Mouse (Mus musculus) B cell, adult 2 months (primary cell): ENCODE data around the gene Cgas.

Source experiments
- DNase-seq, 2 experiments: peaks; one replicate each; pipeline ENCODE4 v3.0.0; 2022

Cgas gene

GRCm38 (mm10) chr9:78451382-78451781 lies 8.3 kb upstream of the Cgas start:
- peak in 1 of 2 experiments; percentile 57 for DNase-seq

- DNase-seq, result no peak
These were observed 7.4 kb upstream of the Cgas start for GRCm38 (mm10) chr9:78450404-78450803.

GRCm38 (mm10) chr9:78447973-78448873 lies 5.2 kb upstream of the Cgas start, which contains the start of the genes Mto1 and Gm17324:
Mto1 (plus strand) TSS chr9:78448208.
Gm17324 (minus strand) TSS chr9:78448786.
- peak; percentile 87 to 89 for DNase-seq

- DNase-seq, result no peak
These were observed 4.6 kb upstream of the Cgas start for GRCm38 (mm10) chr9:78447606-78447972.

GRCm38 (mm10) chr9:78442237-78442578 lies 829 bp downstream of the Cgas start:
- DNase-seq, result no peak

- no peak for DNase-seq
These were observed 3.6 kb downstream of the Cgas start for GRCm38 (mm10) chr9:78439426-78439825.

GRCm38 (mm10) chr9:78432471-78432870 lies 10.6 kb downstream of the Cgas start:
- no peak for DNase-seq

- DNase-seq, result peak; percentile 87 to 91
These were observed 12.6 kb downstream of the Cgas start for GRCm38 (mm10) chr9:78430486-78430885.

- DNase-seq, result no peak
These were observed 13.5 kb downstream of the Cgas start for GRCm38 (mm10) chr9:78429551-78429950.

- DNase-seq, result peak in 1 of 2 experiments; percentile 28
These were observed 14.1 kb downstream of the Cgas start for GRCm38 (mm10) chr9:78428870-78429432.

- DNase-seq, result peak; percentile 52 to 59
These were observed 14.9 kb downstream of the Cgas start for GRCm38 (mm10) chr9:78428185-78428584.

GRCm38 (mm10) chr9:78427362-78427781 lies 15.7 kb downstream of the Cgas start:
- DNase-seq, result peak; percentile 34 to 38

- no peak for DNase-seq
These were observed 41.4 kb downstream of the Cgas start for GRCm38 (mm10) chr9:78401596-78401995.

- no peak for DNase-seq
These were observed 42.5 kb downstream of the Cgas start for GRCm38 (mm10) chr9:78400570-78400969.

- no peak for DNase-seq
These were observed 46.5 kb downstream of the Cgas start for GRCm38 (mm10) chr9:78396517-78396916.

- DNase-seq, result peak; percentile 16 to 31
These were observed 47.2 kb downstream of the Cgas start, which contains the start of gene Ddx43 for GRCm38 (mm10) chr9:78395630-78396351. Ddx43 (plus strand) TSS chr9:78395777.

- no peak for DNase-seq
These were observed 47.8 kb downstream of the Cgas start for GRCm38 (mm10) chr9:78395244-78395629.

- DNase-seq, result no peak
These were observed 48.4 kb downstream of the Cgas start for GRCm38 (mm10) chr9:78394602-78395001.

- no peak for DNase-seq
These were observed 49.3 kb downstream of the Cgas start for GRCm38 (mm10) chr9:78393741-78394140.

- DNase-seq, result no peak
These were observed 53.1 kb downstream of the Cgas start for GRCm38 (mm10) chr9:78389981-78390380.

- no peak for DNase-seq
These were observed 56.1 kb downstream of the Cgas start for GRCm38 (mm10) chr9:78386947-78387346.

GRCm38 (mm10) chr9:78385893-78386292 lies 57.1 kb downstream of the Cgas start:
- no peak for DNase-seq
